Mouse (Mus musculus): ENCODE results near the gene Ccnk. TPM values are rescaled to one million over a fixed set of nuclear protein-coding genes. Genes with fewer than 3 reads are reported as not detected.

The Ccnk gene
- polyA plus RNA-seq, 1 experiment: 23.6 TPM

- Histone ChIP-seq H3K79me2 (ENCODE audit: control insufficient read depth, insufficient read depth) (no peaks in the 10 kb centered on the region), H3ac (ENCODE audit: control insufficient read depth, insufficient read length, low read depth) (no peak overlapping the region), H3K79me3 (ENCODE audit: low read depth) (no peaks in the 10 kb centered on the region), H3K36me3 (ENCODE audit: control insufficient read depth, insufficient read depth) (peaks cover 11% of the 10 kb centered on the region), H3K27me3 (ENCODE audit: control insufficient read depth, insufficient read depth, insufficient read length) (no peaks in the 10 kb centered on the region), H3K4me3 (ENCODE audit: insufficient read depth, poor library complexity, severe bottlenecking) (no peak overlapping the region)
- TF ChIP-seq USF1 (IDR thresholded peaks at IDR 0.05; ENCODE audit: low read depth) (no peak), MAX (IDR thresholded peaks at IDR 0.05) (no peak), MYOG (IDR thresholded peaks at IDR 0.05; ENCODE audit: control insufficient read depth, extremely low read depth, insufficient read length) (no peak), FOSL1 (IDR thresholded peaks at IDR 0.05; ENCODE audit: insufficient read depth, low read length, poor library complexity, severe bottlenecking) (no peak)
Observed at GRCm38 (mm10) chr12:108143624-108144498, 35.5 kb upstream of the Ccnk start.

DNA sequence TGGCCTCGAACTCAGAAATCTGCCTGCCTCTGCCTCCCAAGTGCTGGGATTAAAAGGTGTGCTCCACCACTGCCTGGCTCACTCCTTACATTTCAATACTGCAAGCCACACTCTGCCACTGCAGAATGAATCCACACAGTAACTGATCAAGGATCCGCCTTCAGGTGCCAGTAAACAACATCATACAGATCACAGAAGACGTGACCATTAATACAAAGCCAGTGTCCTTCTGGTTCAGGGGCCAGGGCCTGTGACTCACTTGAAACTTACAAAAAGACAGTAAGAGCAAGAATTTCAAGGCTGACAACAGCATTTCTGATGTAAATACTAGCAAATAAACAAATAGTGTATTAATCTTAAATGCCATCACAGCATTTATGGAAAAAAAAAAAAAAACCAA lies 34.2 kb upstream of the Ccnk start:
- TF ChIP-seq USF1 (IDR thresholded peaks at IDR 0.05; ENCODE audit: low read depth) (no peak), CTCF (IDR thresholded peaks at IDR 0.05; ENCODE audit: control insufficient read depth, insufficient read depth, insufficient read length) (no peak), MYOD1 (IDR thresholded peaks at IDR 0.05; ENCODE audit: control insufficient read depth, insufficient read length, low read depth) (no peak), MYOG (IDR thresholded peaks at IDR 0.05; ENCODE audit: control insufficient read depth, extremely low read depth, insufficient read length) (no peak), CEBPB (IDR thresholded peaks at IDR 0.05; ENCODE audit: low read depth) (no peak), FOSL1 (IDR thresholded peaks at IDR 0.05; ENCODE audit: insufficient read depth, low read length, poor library complexity, severe bottlenecking) (no peak), MAX (IDR thresholded peaks at IDR 0.05) (no peak)
- H3K27me3 ChIP-seq (ENCODE audit: control insufficient read depth, insufficient read depth, insufficient read length): no peaks in the 10 kb centered on the region
- no peaks in the 10 kb centered on the region for H3K79me2 ChIP-seq (ENCODE audit: control insufficient read depth, insufficient read depth)
- peaks cover 10% of the 10 kb centered on the region for H3K36me3 ChIP-seq (ENCODE audit: control insufficient read depth, insufficient read depth)
- no peaks in the 10 kb centered on the region for H3K79me3 ChIP-seq (ENCODE audit: low read depth)
- H3K4me3 ChIP-seq (ENCODE audit: insufficient read depth, poor library complexity, severe bottlenecking): no peak overlapping the region
- H3ac ChIP-seq (ENCODE audit: control insufficient read depth, insufficient read length, low read depth): no peak overlapping the region

DNA sequence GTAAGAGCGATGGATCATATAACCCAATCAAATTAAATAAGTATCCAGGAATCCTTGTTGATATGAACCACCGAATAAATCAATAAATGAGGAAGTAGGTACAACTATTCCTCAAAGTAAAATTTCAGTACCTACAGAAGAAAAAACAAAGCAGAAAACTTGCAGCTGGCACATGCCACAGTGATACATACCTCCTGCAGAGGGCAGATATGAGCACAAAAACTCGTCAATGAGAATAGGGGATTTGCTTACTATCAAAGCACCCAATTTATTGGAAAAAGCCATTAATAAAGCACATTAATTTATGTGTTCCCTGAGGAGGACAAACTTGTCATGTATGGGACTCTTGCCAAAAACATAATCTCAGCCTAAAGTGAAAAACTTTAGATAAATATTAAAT lies 29.6 kb upstream of the Ccnk start:
- peaks cover 30% of the 10 kb centered on the region for H3K36me3 ChIP-seq (ENCODE audit: control insufficient read depth, insufficient read depth)
- H3K4me3 ChIP-seq (ENCODE audit: insufficient read depth, poor library complexity, severe bottlenecking): no peak overlapping the region
- H3K79me3 ChIP-seq (ENCODE audit: low read depth): no peaks in the 10 kb centered on the region
- H3K27me3 ChIP-seq (ENCODE audit: control insufficient read depth, insufficient read depth, insufficient read length): no peaks in the 10 kb centered on the region
- TF ChIP-seq CEBPB (IDR thresholded peaks at IDR 0.05; ENCODE audit: low read depth) (no peak), MYOG (IDR thresholded peaks at IDR 0.05; ENCODE audit: control insufficient read depth, extremely low read depth, insufficient read length) (no peak), MAX (IDR thresholded peaks at IDR 0.05) (no peak), FOSL1 (IDR thresholded peaks at IDR 0.05; ENCODE audit: insufficient read depth, low read length, poor library complexity, severe bottlenecking) (no peak), MYOD1 (IDR thresholded peaks at IDR 0.05; ENCODE audit: control insufficient read depth, insufficient read length, low read depth) (no peak), USF1 (IDR thresholded peaks at IDR 0.05; ENCODE audit: low read depth) (no peak), CTCF (IDR thresholded peaks at IDR 0.05; ENCODE audit: control insufficient read depth, insufficient read depth, insufficient read length) (no peak)
- H3K79me2 ChIP-seq (ENCODE audit: control insufficient read depth, insufficient read depth): no peaks in the 10 kb centered on the region
- no peak overlapping the region for H3ac ChIP-seq (ENCODE audit: control insufficient read depth, insufficient read length, low read depth)

GRCm38 (mm10) chr12:108152743-108153142 lies 26.6 kb upstream of the Ccnk start:
- no peak overlapping the region for H3ac ChIP-seq (ENCODE audit: control insufficient read depth, insufficient read length, low read depth)
- no peaks in the 10 kb centered on the region for H3K79me2 ChIP-seq (ENCODE audit: control insufficient read depth, insufficient read depth)
- H3K79me3 ChIP-seq (ENCODE audit: low read depth): no peaks in the 10 kb centered on the region
- no peak overlapping the region for H3K4me3 ChIP-seq (ENCODE audit: insufficient read depth, poor library complexity, severe bottlenecking)
- no peak for TF ChIP-seq USF1 (IDR thresholded peaks at IDR 0.05; ENCODE audit: low read depth)
- TF ChIP-seq CEBPB (IDR thresholded peaks at IDR 0.05; ENCODE audit: low read depth): no peak
- TF ChIP-seq MYOD1 (IDR thresholded peaks at IDR 0.05; ENCODE audit: control insufficient read depth, insufficient read length, low read depth): no peak
- TF ChIP-seq CTCF (IDR thresholded peaks at IDR 0.05; ENCODE audit: control insufficient read depth, insufficient read depth, insufficient read length): no peak
- TF ChIP-seq MYOG (IDR thresholded peaks at IDR 0.05; ENCODE audit: control insufficient read depth, extremely low read depth, insufficient read length): no peak
- no peak for TF ChIP-seq FOSL1 (IDR thresholded peaks at IDR 0.05; ENCODE audit: insufficient read depth, low read length, poor library complexity, severe bottlenecking)
- no peak for TF ChIP-seq MAX (IDR thresholded peaks at IDR 0.05)
- no peaks in the 10 kb centered on the region for H3K27me3 ChIP-seq (ENCODE audit: control insufficient read depth, insufficient read depth, insufficient read length)
- H3K36me3 ChIP-seq (ENCODE audit: control insufficient read depth, insufficient read depth): peaks cover 26% of the 10 kb centered on the region

DNA sequence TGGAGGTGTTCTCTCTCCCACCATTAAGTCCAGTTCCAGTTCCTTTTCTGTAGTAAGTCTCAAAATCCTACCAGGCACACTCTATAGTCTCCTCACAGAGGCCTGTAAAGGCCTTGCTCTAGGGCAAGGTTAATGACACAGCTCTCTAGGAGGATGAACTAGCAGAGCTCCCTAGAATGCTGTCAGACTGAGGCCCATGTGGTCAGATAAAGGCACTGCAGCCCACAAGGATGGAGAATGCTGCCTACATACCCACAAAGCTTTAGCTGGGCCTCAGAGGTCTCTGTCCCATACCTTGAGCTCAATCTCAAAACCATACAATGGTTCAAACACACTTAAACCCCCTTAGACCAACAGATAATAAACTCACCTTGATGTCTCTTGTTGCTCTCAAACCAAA lies 19.5 kb upstream of the Ccnk start:
- no peak overlapping the region for H3ac ChIP-seq (ENCODE audit: control insufficient read depth, insufficient read length, low read depth)
- H3K79me2 ChIP-seq (ENCODE audit: control insufficient read depth, insufficient read depth): no peaks in the 10 kb centered on the region
- no peaks in the 10 kb centered on the region for H3K79me3 ChIP-seq (ENCODE audit: low read depth)
- no peak overlapping the region for H3K4me3 ChIP-seq (ENCODE audit: insufficient read depth, poor library complexity, severe bottlenecking)
- peaks cover 46% of the 10 kb centered on the region for H3K36me3 ChIP-seq (ENCODE audit: control insufficient read depth, insufficient read depth)
- no peaks in the 10 kb centered on the region for H3K27me3 ChIP-seq (ENCODE audit: control insufficient read depth, insufficient read depth, insufficient read length)
- TF ChIP-seq FOSL1 (IDR thresholded peaks at IDR 0.05; ENCODE audit: insufficient read depth, low read length, poor library complexity, severe bottlenecking) (no peak), CTCF (IDR thresholded peaks at IDR 0.05; ENCODE audit: control insufficient read depth, insufficient read depth, insufficient read length) (no peak), MYOD1 (IDR thresholded peaks at IDR 0.05; ENCODE audit: control insufficient read depth, insufficient read length, low read depth) (no peak), MAX (IDR thresholded peaks at IDR 0.05) (no peak), USF1 (IDR thresholded peaks at IDR 0.05; ENCODE audit: low read depth) (no peak), CEBPB (IDR thresholded peaks at IDR 0.05; ENCODE audit: low read depth) (no peak), MYOG (IDR thresholded peaks at IDR 0.05; ENCODE audit: control insufficient read depth, extremely low read depth, insufficient read length) (no peak)

All from C2C12 (cell line).